In the genomic region with DNA sequence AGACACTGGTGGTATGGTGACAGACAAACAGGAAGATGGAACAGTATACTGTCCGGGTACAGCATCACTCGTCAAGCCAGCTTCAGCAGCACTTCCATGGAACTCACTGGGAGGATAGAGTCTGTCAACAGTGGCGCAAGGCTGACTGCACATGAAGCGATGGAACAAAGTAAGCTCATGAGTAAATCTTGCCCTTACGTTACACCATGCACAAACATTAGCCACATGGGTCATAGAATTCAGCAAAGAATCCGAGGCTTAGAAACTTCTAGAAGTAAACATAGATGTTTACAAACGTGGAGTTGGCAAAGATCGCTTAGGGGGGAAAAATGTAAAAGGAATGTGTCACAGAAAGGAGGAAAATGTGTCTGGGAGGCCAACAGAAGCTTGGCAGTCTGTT, we compare ENCODE assay signal across 24 mouse cellular contexts.
"Had no signal": no experiment of that assay in that cellular context is flagged by ENCODE, and none has a peak within 500 bp of the region (broad histone marks: within the 10 kb centered on the region; RNA-seq: fewer than 3 reads in every experiment).

No protein-coding gene starts in this region.

- H3K9ac ChIP-seq: heart, embryonic 12.5 days; hindbrain, embryonic 12.5 days; hindbrain, embryonic 14.5 days; intestine, embryonic 15.5 days; limb, embryonic 12.5 days had no signal

- H3K36me3 ChIP-seq: heart, embryonic 12.5 days; hindbrain, embryonic 10.5 days; hindbrain, embryonic 12.5 days; intestine, embryonic 15.5 days; limb, embryonic 10.5 days; limb, embryonic 12.5 days had no signal

- H3K27me3 ChIP-seq: hindbrain, embryonic 12.5 days; intestine, embryonic 15.5 days; limb, embryonic 12.5 days had no signal

- H3K9me3 ChIP-seq: heart, embryonic 12.5 days; hindbrain, embryonic 10.5 days; hindbrain, embryonic 12.5 days; intestine, embryonic 15.5 days; limb, embryonic 10.5 days; limb, embryonic 12.5 days had no signal

- H3K4me3 ChIP-seq: gastrocnemius, adult 2 months; heart, adult 2 months; heart, embryonic 12.5 days; hindbrain, embryonic 10.5 days; hindbrain, embryonic 12.5 days; intestine, embryonic 15.5 days; layer of hippocampus, adult 2 months; left cerebral cortex, adult 2 months; limb, embryonic 10.5 days; limb, embryonic 12.5 days had no signal

- DNase-seq: gastrocnemius, adult 2 months; gastrocnemius, postnatal 10 days; gastrocnemius, postnatal 25 days; heart, adult 2 months; heart, postnatal 10 days; heart, postnatal 4 days; kidney, adult 18-20 months; kidney, adult 8-10 months; kidney, postnatal 10 days; kidney, postnatal 25 days; kidney, postnatal 4 days had no signal

- H3K4me2 ChIP-seq: heart, embryonic 12.5 days; hindbrain, embryonic 12.5 days; hindbrain, embryonic 14.5 days; intestine, embryonic 15.5 days; limb, embryonic 12.5 days had no signal

- H3K4me1 ChIP-seq: heart, embryonic 12.5 days; hindbrain, embryonic 10.5 days; hindbrain, embryonic 12.5 days; intestine, embryonic 15.5 days; limb, embryonic 12.5 days had no signal

- ATAC-seq: forebrain, embryonic 16.5 days; hindbrain, embryonic 16.5 days; inflammation-experienced regulatory T-cells, adult 6 months; intestine, embryonic 15.5 days; intestine, postnatal 0 days had no signal

- H3K27ac ChIP-seq: gastrocnemius, adult 2 months; heart, adult 2 months; hindbrain, embryonic 10.5 days; hindbrain, embryonic 12.5 days; hindbrain, embryonic 14.5 days; intestine, embryonic 15.5 days; layer of hippocampus, adult 2 months; left cerebral cortex, adult 2 months; limb, embryonic 10.5 days; limb, embryonic 12.5 days had no signal
